Mouse (Mus musculus): ENCODE data around the gene Cmah.

GRCm38 (mm10) chr13:24499505-24499904 lies 172.3 kb downstream of the Cmah start:
- TF ChIP-seq POLR2A (IDR thresholded peaks at IDR 0.05; ENCODE audit: borderline replicate concordance, extremely low read depth, insufficient read depth, insufficient read length, poor library complexity, severe bottlenecking) (no peak), CTCF (IDR thresholded peaks at IDR 0.05; ENCODE audit: borderline replicate concordance, extremely low read depth, insufficient read depth, insufficient read length) (peak; percentile 53; the same call in 1 of the 2 replicates)
